Mouse (Mus musculus) kidney, postnatal 14 days (tissue): ENCODE measurements around the gene Plek.

Experiments used
- DNase-seq: peaks from one replicate; pipeline ENCODE4 v3.0.0; 2022; ENCODE audit warnings: mixed read lengths

Plek gene

GRCm38 (mm10) chr11:16999933-17000332 lies 52.2 kb downstream of the Plek start:
- no peak for DNase-seq

GRCm38 (mm10) chr11:16999387-16999786 lies 52.8 kb downstream of the Plek start:
- DNase-seq, result no peak

GRCm38 (mm10) chr11:16997465-16997864 lies 54.7 kb downstream of the Plek start:
- DNase-seq, result no peak

- DNase-seq, result no peak
Observed at GRCm38 (mm10) chr11:16996818-16997217, 55.4 kb downstream of the Plek start.

GRCm38 (mm10) chr11:16992880-16993279 lies 59.3 kb downstream of the Plek start:
- no peak for DNase-seq

GRCm38 (mm10) chr11:16989885-16990284 lies 62.3 kb downstream of the Plek start:
- DNase-seq, result no peak

GRCm38 (mm10) chr11:16987745-16988328 lies 64.3 kb downstream of the Plek start:
- DNase-seq, result no peak

GRCm38 (mm10) chr11:16986550-16987187 lies 65.5 kb downstream of the Plek start:
- no peak for DNase-seq

- no peak for DNase-seq
Observed at GRCm38 (mm10) chr11:16978161-16978707, 73.9 kb downstream of the Plek start.

GRCm38 (mm10) chr11:16977611-16978010 lies 74.6 kb downstream of the Plek start:
- no peak for DNase-seq

GRCm38 (mm10) chr11:16976937-16977336 lies 75.2 kb downstream of the Plek start:
- DNase-seq, result peak; percentile 19

GRCm38 (mm10) chr11:16973086-16973485 lies 79.1 kb downstream of the Plek start:
- DNase-seq, result no peak

- DNase-seq, result no peak
Observed at GRCm38 (mm10) chr11:16972027-16972426, 80.2 kb downstream of the Plek start.

- no peak for DNase-seq
Observed at GRCm38 (mm10) chr11:16969650-16970049, 82.5 kb downstream of the Plek start.

- DNase-seq, result peak; percentile 19
Observed at GRCm38 (mm10) chr11:16967806-16968205, 84.4 kb downstream of the Plek start.

GRCm38 (mm10) chr11:16958520-16958919 lies 93.7 kb downstream of the Plek start:
- no peak for DNase-seq

- DNase-seq, result no peak
Observed at GRCm38 (mm10) chr11:16957030-16957429, 95.2 kb downstream of the Plek start.

GRCm38 (mm10) chr11:16956115-16956862 lies 95.9 kb downstream of the Plek start:
- no peak for DNase-seq

- DNase-seq, result no peak
Observed at GRCm38 (mm10) chr11:16951761-16952010, 100.5 kb downstream of the Plek start.

GRCm38 (mm10) chr11:16950976-16951760 lies 101.0 kb downstream of the Plek start, which contains the start of gene Fbxo48:
Gene Fbxo48 (plus strand): TSS chr11:16951375.
- DNase-seq, result peak; percentile 97

GRCm38 (mm10) chr11:16950226-16950975 lies 101.8 kb downstream of the Plek start:
- no peak for DNase-seq

- peak; percentile 57 for DNase-seq
Observed at GRCm38 (mm10) chr11:16948756-16949155, 103.4 kb downstream of the Plek start.
